Mouse (Mus musculus) granulocyte monocyte progenitor cell, adult 5-6 weeks (primary cell): Measurements from ENCODE around the gene Gtf3c6. TPM values are rescaled to one million over a fixed set of nuclear protein-coding genes. Genes with fewer than 3 reads are reported as not detected.

Source experiments
- total RNA-seq, 2 experiments: library from RNA; stranded (forward) in 1 of 2; stranded (reverse) in 1 of 2; fragments of 200-712, 200-1000 nt in 1 of 2; fragments of >200 nt in 1 of 2; fragmentation: Nextera tagmentation in 1 of 2; gene quantifications; 2 replicates each; pipeline ENCODE4 v1.2.3; 2014 to 2017

Gtf3c6 gene
- total RNA-seq, 2 experiments from 2014 or later = 79.4 to 199 TPM

Other genes with a start within 250 kb of the Gtf3c6 start
- gene Mfsd4b1, start 232.8 kb downstream of the Gtf3c6 start, total RNA-seq (2014; fragmentation: Nextera tagmentation) = not detected in 2 replicates
- 0.13 TPM in 1 of 2 replicates, not detected in the other for gene Mfsd4b1, start 232.8 kb downstream of the Gtf3c6 start, total RNA-seq (2017)
- gene Slc16a10, start 115.8 kb downstream of the Gtf3c6 start, total RNA-seq (2014; fragmentation: Nextera tagmentation) = 30.2 and 37.9 TPM in 2 replicates
- 21.4 and 29.6 TPM in 2 replicates for gene Slc16a10, start 115.8 kb downstream of the Gtf3c6 start, total RNA-seq (2017)
- gene Rpf2, start 11.1 kb downstream of the Gtf3c6 start, total RNA-seq (2014; fragmentation: Nextera tagmentation) = 56.0 and 71.4 TPM in 2 replicates
- 166 and 248 TPM in 2 replicates for gene Rpf2, start 11.1 kb downstream of the Gtf3c6 start, total RNA-seq (2017)
- gene Amd1, start 44.1 kb upstream of the Gtf3c6 start, total RNA-seq (2014; fragmentation: Nextera tagmentation) = 143 and 148 TPM in 2 replicates
- 169 and 203 TPM in 2 replicates for gene Amd1, start 44.1 kb upstream of the Gtf3c6 start, total RNA-seq (2017)
- gene Cdk19, start 81.5 kb upstream of the Gtf3c6 start, total RNA-seq (2014; fragmentation: Nextera tagmentation) = 32.8 and 36.0 TPM in 2 replicates
- 47.3 and 51.7 TPM in 2 replicates for gene Cdk19, start 81.5 kb upstream of the Gtf3c6 start, total RNA-seq (2017)